Mouse (Mus musculus): ENCODE data around the gene Slc39a3. TPM values are rescaled to one million over a fixed set of nuclear protein-coding genes. Genes with fewer than 3 reads are reported as not detected.

Gene Slc39a3
- polyA plus RNA-seq, 1 experiment from 2014 or later, result 26.7 TPM

- Histone ChIP-seq H3K9me3 (ENCODE audit: control insufficient read depth, low read length) (no peaks in the 10 kb centered on the region), H3K36me3 (ENCODE audit: control insufficient read depth, insufficient read depth, low read length) (no peaks in the 10 kb centered on the region), H3K4me2 (ENCODE audit: low read depth, low read length) (peak overlapping the region; percentile 14; the same call in 1 of the 2 replicates), H3K9ac (replicated peaks; ENCODE audit: low read depth, low read length) (no peak overlapping the region), H3K4me3 (ENCODE audit: low read depth, low read length) (no peak overlapping the region), H3K4me1 (ENCODE audit: control insufficient read depth, insufficient read depth, low read length) (0 out of 2 replicates have a peak, but pooled peaks cover 6% of the 10 kb centered on the region), H3K27ac (ENCODE audit: low read depth, low read length) (no peak overlapping the region), H3K27me3 (ENCODE audit: control insufficient read depth, insufficient read depth, low read length) (peaks cover 3% of the 10 kb centered on the region; the same call in 1 of the 2 replicates)
- 14% methylated on average over 26 of the region's 26 CpGs for WGBS
- no peak for ATAC-seq (ENCODE audit: low read depth)
These were observed 15.6 kb downstream of the Slc39a3 start for GRCm38 (mm10) chr10:81021547-81022110.

- H3K9ac ChIP-seq (replicated peaks; ENCODE audit: low read depth, low read length), result no peak overlapping the region
- H3K4me1 ChIP-seq (ENCODE audit: control insufficient read depth, insufficient read depth, low read length), result 0 out of 2 replicates have a peak, but pooled peaks cover 4% of the 10 kb centered on the region
- WGBS, result 44% methylated on average over 2 of the region's 2 CpGs
- H3K4me3 ChIP-seq (ENCODE audit: low read depth, low read length), result no peak overlapping the region
- H3K27me3 ChIP-seq (ENCODE audit: control insufficient read depth, insufficient read depth, low read length), result peaks cover 3% of the 10 kb centered on the region; the same call in 1 of the 2 replicates
- no peak overlapping the region for H3K4me2 ChIP-seq (ENCODE audit: low read depth, low read length)
- no peaks in the 10 kb centered on the region for H3K9me3 ChIP-seq (ENCODE audit: control insufficient read depth, low read length)
- no peak overlapping the region for H3K27ac ChIP-seq (ENCODE audit: low read depth, low read length)
- no peak for ATAC-seq (ENCODE audit: low read depth)
- H3K36me3 ChIP-seq (ENCODE audit: control insufficient read depth, insufficient read depth, low read length), result no peaks in the 10 kb centered on the region
These were observed 17.0 kb downstream of the Slc39a3 start for GRCm38 (mm10) chr10:81020207-81020606.

GRCm38 (mm10) chr10:81019687-81020086 is 17.5 kb downstream of the Slc39a3 start:
- Histone ChIP-seq H3K4me1 (ENCODE audit: control insufficient read depth, insufficient read depth, low read length) (0 out of 2 replicates have a peak, but pooled peaks cover 3% of the 10 kb centered on the region), H3K27me3 (ENCODE audit: control insufficient read depth, insufficient read depth, low read length) (peaks cover 3% of the 10 kb centered on the region; the same call in 1 of the 2 replicates), H3K36me3 (ENCODE audit: control insufficient read depth, insufficient read depth, low read length) (no peaks in the 10 kb centered on the region), H3K4me2 (ENCODE audit: low read depth, low read length) (no peak overlapping the region), H3K4me3 (ENCODE audit: low read depth, low read length) (no peak overlapping the region), H3K9me3 (ENCODE audit: control insufficient read depth, low read length) (no peaks in the 10 kb centered on the region), H3K9ac (replicated peaks; ENCODE audit: low read depth, low read length) (no peak overlapping the region), H3K27ac (ENCODE audit: low read depth, low read length) (no peak overlapping the region)
- no peak for ATAC-seq (ENCODE audit: low read depth)
- WGBS, result 81% methylated on average over 6 of the region's 6 CpGs

- Histone ChIP-seq H3K4me2 (ENCODE audit: low read depth, low read length) (no peak overlapping the region), H3K4me1 (ENCODE audit: control insufficient read depth, insufficient read depth, low read length) (no peaks in the 10 kb centered on the region), H3K36me3 (ENCODE audit: control insufficient read depth, insufficient read depth, low read length) (no peaks in the 10 kb centered on the region), H3K9me3 (ENCODE audit: control insufficient read depth, low read length) (no peaks in the 10 kb centered on the region), H3K27me3 (ENCODE audit: control insufficient read depth, insufficient read depth, low read length) (peaks cover under 1% of the 10 kb centered on the region; the same call in 1 of the 2 replicates), H3K9ac (replicated peaks; ENCODE audit: low read depth, low read length) (no peak overlapping the region), H3K27ac (ENCODE audit: low read depth, low read length) (no peak overlapping the region), H3K4me3 (ENCODE audit: low read depth, low read length) (no peak overlapping the region)
- no peak for ATAC-seq (ENCODE audit: low read depth)
- 42% methylated on average over 10 of the region's 10 CpGs for WGBS
These were observed 18.9 kb downstream of the Slc39a3 start for GRCm38 (mm10) chr10:81018326-81018725.

- WGBS, result 7% methylated on average over 7 of the region's 7 CpGs
- Histone ChIP-seq H3K4me3 (ENCODE audit: low read depth, low read length) (no peak overlapping the region), H3K9me3 (ENCODE audit: control insufficient read depth, low read length) (no peaks in the 10 kb centered on the region), H3K4me1 (ENCODE audit: control insufficient read depth, insufficient read depth, low read length) (no peaks in the 10 kb centered on the region), H3K4me2 (ENCODE audit: low read depth, low read length) (no peak overlapping the region), H3K9ac (replicated peaks; ENCODE audit: low read depth, low read length) (no peak overlapping the region), H3K27me3 (ENCODE audit: control insufficient read depth, insufficient read depth, low read length) (no peaks in the 10 kb centered on the region), H3K27ac (ENCODE audit: low read depth, low read length) (no peak overlapping the region), H3K36me3 (ENCODE audit: control insufficient read depth, insufficient read depth, low read length) (no peaks in the 10 kb centered on the region)
- ATAC-seq (ENCODE audit: low read depth), result no peak
These were observed 20.6 kb downstream of the Slc39a3 start for GRCm38 (mm10) chr10:81016645-81017044.

- Histone ChIP-seq H3K4me2 (ENCODE audit: low read depth, low read length) (no peak overlapping the region), H3K27ac (ENCODE audit: low read depth, low read length) (no peak overlapping the region), H3K27me3 (ENCODE audit: control insufficient read depth, insufficient read depth, low read length) (no peaks in the 10 kb centered on the region), H3K9me3 (ENCODE audit: control insufficient read depth, low read length) (no peaks in the 10 kb centered on the region), H3K36me3 (ENCODE audit: control insufficient read depth, insufficient read depth, low read length) (no peaks in the 10 kb centered on the region), H3K9ac (replicated peaks; ENCODE audit: low read depth, low read length) (no peak overlapping the region), H3K4me3 (ENCODE audit: low read depth, low read length) (no peak overlapping the region), H3K4me1 (ENCODE audit: control insufficient read depth, insufficient read depth, low read length) (no peaks in the 10 kb centered on the region)
- ATAC-seq (ENCODE audit: low read depth), result no peak
- 88% methylated on average over 2 of the region's 2 CpGs for WGBS
These were observed 21.6 kb downstream of the Slc39a3 start for GRCm38 (mm10) chr10:81015666-81016065.

GRCm38 (mm10) chr10:81014393-81015384 is 22.5 kb downstream of the Slc39a3 start, which contains the start of gene Gng7:
Gene Gng7 (minus strand): TSS chr10:81014945.
- WGBS, result 9% methylated on average over 31 of the region's 31 CpGs
- peak within 1 kb of the TSS; percentile 39 for H3K4me3 ChIP-seq (ENCODE audit: low read depth, low read length)
- H3K36me3 ChIP-seq (ENCODE audit: control insufficient read depth, insufficient read depth, low read length), result no peaks in the 10 kb centered on the region
- peak within 1 kb of the TSS; percentile 64 for H3K4me2 ChIP-seq (ENCODE audit: low read depth, low read length)
- H3K27me3 ChIP-seq (ENCODE audit: control insufficient read depth, insufficient read depth, low read length), result no peaks in the 10 kb centered on the region
- no peaks in the 10 kb centered on the region for H3K4me1 ChIP-seq (ENCODE audit: control insufficient read depth, insufficient read depth, low read length)
- peak; percentile 97 for ATAC-seq (ENCODE audit: low read depth)
- H3K27ac ChIP-seq (ENCODE audit: low read depth, low read length), result no peak within 1 kb of the TSS
- no peaks in the 10 kb centered on the region for H3K9me3 ChIP-seq (ENCODE audit: control insufficient read depth, low read length)
- H3K9ac ChIP-seq (replicated peaks; ENCODE audit: low read depth, low read length), result peak within 1 kb of the TSS; percentile 51; the same call in 1 of the 2 replicates

GRCm38 (mm10) chr10:81010851-81011250 is 26.4 kb downstream of the Slc39a3 start:
- Histone ChIP-seq H3K4me2 (ENCODE audit: low read depth, low read length) (no peak overlapping the region), H3K27me3 (ENCODE audit: control insufficient read depth, insufficient read depth, low read length) (no peaks in the 10 kb centered on the region), H3K36me3 (ENCODE audit: control insufficient read depth, insufficient read depth, low read length) (no peaks in the 10 kb centered on the region), H3K9me3 (ENCODE audit: control insufficient read depth, low read length) (no peaks in the 10 kb centered on the region), H3K9ac (replicated peaks; ENCODE audit: low read depth, low read length) (no peak overlapping the region), H3K4me1 (ENCODE audit: control insufficient read depth, insufficient read depth, low read length) (no peaks in the 10 kb centered on the region), H3K27ac (ENCODE audit: low read depth, low read length) (no peak overlapping the region), H3K4me3 (ENCODE audit: low read depth, low read length) (no peak overlapping the region)
- 73% methylated on average over 6 of the region's 6 CpGs for WGBS
- no peak for ATAC-seq (ENCODE audit: low read depth)

GRCm38 (mm10) chr10:81007240-81007639 is 30.0 kb downstream of the Slc39a3 start:
- no peaks in the 10 kb centered on the region for H3K9me3 ChIP-seq (ENCODE audit: control insufficient read depth, low read length)
- no peak overlapping the region for H3K4me2 ChIP-seq (ENCODE audit: low read depth, low read length)
- WGBS, result 34% methylated on average over 7 of the region's 7 CpGs
- H3K4me1 ChIP-seq (ENCODE audit: control insufficient read depth, insufficient read depth, low read length), result no peaks in the 10 kb centered on the region
- H3K27me3 ChIP-seq (ENCODE audit: control insufficient read depth, insufficient read depth, low read length), result no peaks in the 10 kb centered on the region
- no peak for ATAC-seq (ENCODE audit: low read depth)
- H3K27ac ChIP-seq (ENCODE audit: low read depth, low read length), result no peak overlapping the region
- H3K4me3 ChIP-seq (ENCODE audit: low read depth, low read length), result no peak overlapping the region
- no peaks in the 10 kb centered on the region for H3K36me3 ChIP-seq (ENCODE audit: control insufficient read depth, insufficient read depth, low read length)
- no peak overlapping the region for H3K9ac ChIP-seq (replicated peaks; ENCODE audit: low read depth, low read length)
